8 mouse cellular contexts compared by ENCODE assay signal in the genomic region with DNA sequence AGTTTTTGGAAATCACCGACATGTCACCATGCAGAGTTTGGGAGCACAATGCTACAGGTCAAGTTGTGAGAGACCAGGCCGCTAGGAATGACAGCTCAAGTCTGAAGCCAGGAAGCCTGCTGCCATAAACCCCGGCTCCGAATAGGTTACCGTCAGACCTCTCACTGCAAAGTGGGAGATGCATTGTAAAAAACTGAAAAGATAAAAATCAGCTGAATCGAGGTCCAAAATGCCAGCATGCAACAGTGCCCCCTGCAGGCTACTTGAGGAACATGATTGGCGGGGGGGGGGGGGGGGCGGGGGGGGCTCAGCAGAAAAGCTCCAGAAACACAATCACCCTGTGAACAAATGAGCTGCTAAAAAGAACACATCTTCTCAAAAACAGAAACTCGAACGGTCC. TPM values are rescaled to one million over a fixed set of nuclear protein-coding genes. Genes with fewer than 3 reads are reported as not detected.
DNase-seq lines count a peak whose midpoint lies in the region; ATAC-seq and TF ChIP-seq lines count a peak whose summit lies in the region.
"Had no signal": no experiment of that assay in that cellular context is flagged by ENCODE, and none has a peak within 500 bp of the region (broad histone marks: within the 10 kb centered on the region; RNA-seq: fewer than 3 reads in every experiment).

No protein-coding gene starts in this region.

- WGBS in kidney, adult 2 months = 21% methylated on average over 9 of the region's 10 CpGs
- WGBS in hindbrain, embryonic 14.5 days = 37% methylated on average over 10 of the region's 10 CpGs

- H3K4me1 ChIP-seq in kidney, adult 2 months (ENCODE audit: control insufficient read depth, insufficient read depth, low read length) = no peaks in the 10 kb centered on the region
- H3K4me1 ChIP-seq in hindbrain, embryonic 14.5 days (replicated peaks; ENCODE audit: control insufficient read depth, insufficient read depth, low read length) = peaks cover 6% of the 10 kb centered on the region; the same call in 1 of the 2 replicates

- peak; percentile 4 for DNase-seq in kidney, adult 2 months
- DNase-seq in kidney, adult 18-20 months = no peak
- DNase-seq in 3T3-L1 (ENCODE audit: low read depth, low spot score) = peak; percentile 32
- peak; percentile 33 for DNase-seq in A20 (ENCODE audit: low read depth, low spot score)
- DNase-seq in hindbrain, embryonic 14.5 days (ENCODE audit: low spot score) = peak; percentile 49
- DNase-seq in thymus, postnatal 10 days (ENCODE audit: low spot score in 2 of 2) = no peak
- DNase-seq in urinary bladder, postnatal 25 days (ENCODE audit: low spot score) = no peak

- peak; percentile 42 for TF ChIP-seq CTCF in kidney, adult 2 months (conservative IDR thresholded peaks at IDR 0.05; ENCODE audit: insufficient read depth, insufficient read length, low read depth, low read length)

- no peaks in the 10 kb centered on the region for H3K36me3 ChIP-seq in kidney, adult 2 months (ENCODE audit: control insufficient read depth, insufficient read depth, low read length)
- H3K36me3 ChIP-seq in hindbrain, embryonic 14.5 days (replicated peaks; ENCODE audit: control insufficient read depth, insufficient read depth) = no peaks in the 10 kb centered on the region
- H3K36me3 ChIP-seq: stomach, embryonic 15.5 days had no signal

- no peak overlapping the region for H3K4me2 ChIP-seq in hindbrain, embryonic 14.5 days (replicated peaks)
- H3K4me2 ChIP-seq: stomach, embryonic 15.5 days had no signal

- no peak overlapping the region for H3K4me3 ChIP-seq in kidney, adult 2 months (ENCODE audit: insufficient read depth, low read depth, low read length)
- no peak overlapping the region for H3K4me3 ChIP-seq in hindbrain, embryonic 14.5 days (replicated peaks; ENCODE audit: low read length)
- H3K4me3 ChIP-seq: stomach, embryonic 15.5 days had no signal

- H3K9ac ChIP-seq in hindbrain, embryonic 14.5 days = peak overlapping the region; percentile 1; the same call in 1 of the 2 replicates
- H3K9ac ChIP-seq: stomach, embryonic 15.5 days had no signal

- ATAC-seq in hindbrain, embryonic 14.5 days (ENCODE audit: low FRiP score) = no peak

- H3K27ac ChIP-seq in kidney, adult 2 months (ENCODE audit: insufficient read depth, low read depth, low read length) = no peak overlapping the region
- no peak overlapping the region for H3K27ac ChIP-seq in hindbrain, embryonic 14.5 days
- H3K27ac ChIP-seq: stomach, embryonic 15.5 days had no signal

- no peak for TF ChIP-seq POLR2A in kidney, adult 2 months (IDR thresholded peaks at IDR 0.05; ENCODE audit: low read depth, low read length)

- H3K27me3 ChIP-seq in kidney, adult 2 months (replicated peaks; ENCODE audit: control insufficient read depth, insufficient read depth, low read length) = no peaks in the 10 kb centered on the region
- no peaks in the 10 kb centered on the region for H3K27me3 ChIP-seq in hindbrain, embryonic 14.5 days (ENCODE audit: control insufficient read depth, insufficient read depth, low read length)
- H3K27me3 ChIP-seq: stomach, embryonic 15.5 days had no signal

- no peaks in the 10 kb centered on the region for H3K9me3 ChIP-seq in hindbrain, embryonic 14.5 days (ENCODE audit: control insufficient read depth, low read length)
- H3K9me3 ChIP-seq: stomach, embryonic 15.5 days had no signal

RNA-seq across cellular contexts. Expression of gene Aipl1, which starts 13.7 kb away (rescaled TPM):
- not detected in 2 replicates for polyA plus RNA-seq in kidney, adult 2 months (2012; rRNA removed)
- polyA plus RNA-seq in hindbrain, embryonic 14.5 days (2014; fragmentation: Nextera tagmentation; extraction: Ambion mirVana) = not detected in 2 replicates

RNA-seq across cellular contexts. Expression of gene Pimreg, which starts 18.3 kb away (rescaled TPM):
- polyA plus RNA-seq in kidney, adult 2 months (2012; rRNA removed) = 0.39 and 0.55 TPM in 2 replicates
- polyA plus RNA-seq in hindbrain, embryonic 14.5 days (2014; fragmentation: Nextera tagmentation; extraction: Ambion mirVana) = 26.8 and 30.2 TPM in 2 replicates

Comparison
In these comparisons a context has a peak if more than half of its experiments do, and no peak if none do; other contexts are left out.
1. DNase-seq: peak in kidney, adult 2 months (single experiment), 3T3-L1 (single experiment), A20 (single experiment) and hindbrain, embryonic 14.5 days (single experiment); none in kidney, adult 18-20 months (single experiment), thymus, postnatal 10 days (0 of 2) and urinary bladder, postnatal 25 days (single experiment).
2. RNA of gene Pimreg, which starts 18.3 kb away (polyA plus RNA-seq): 26.8 to 30.2 TPM in hindbrain, embryonic 14.5 days; 0.39 to 0.55 TPM in kidney, adult 2 months; every median in the first group is over 10 times any median in the second.